Mouse (Mus musculus) central nervous system, embryonic 18 days (tissue): ENCODE data around the gene Ttc1. TPM values are rescaled to one million over a fixed set of nuclear protein-coding genes. Genes with fewer than 3 reads are reported as not detected.

Experiments used
- polyA plus RNA-seq: library from polyadenylated mRNA; depleted of rRNA; stranded (reverse); fragments of >200 nt; gene quantifications from 2 replicates; pipeline ENCODE4 v1.2.3, GENCODE M21; 2012; rRNA removed

The Ttc1 gene
- polyA plus RNA-seq = 47.7 and 54.1 TPM in 2 replicates

GRCm38 (mm10) chr11:43747233-43748226 lies at the start of gene Ttc1:
Gene Ttc1, minus strand, starts transcription at chr11:43748008.

GRCm38 (mm10) chr11:43681472-43682414 lies 66.1 kb downstream of the Ttc1 start, which contains the start of gene Pwwp2a:
Gene Pwwp2a, plus strand, starts transcription at chr11:43681998.

Other genes with a start within 250 kb of the Ttc1 start
- 3.0 TPM in 2 replicates for gene Ccnjl, start 219.2 kb downstream of the Ttc1 start, polyA plus RNA-seq
- 0.44 and 0.56 TPM in 2 replicates for gene 4933415A04Rik, start 161.0 kb downstream of the Ttc1 start, polyA plus RNA-seq
- gene Fabp6, start 146.5 kb downstream of the Ttc1 start, polyA plus RNA-seq = not detected in 2 replicates
- 37.6 and 39.1 TPM in 2 replicates for gene Pwwp2a, start 66.0 kb downstream of the Ttc1 start, polyA plus RNA-seq
- 9.4 and 10.1 TPM in 2 replicates for gene Adra1b, start 153.2 kb upstream of the Ttc1 start, polyA plus RNA-seq